Mouse (Mus musculus) kidney, adult 18-20 months (tissue): Measurements from ENCODE around the gene Sost.
A peak's percentile ranks its signal among the peaks of the same experiment; 100 is the strongest.
"Not testable (repeated sequence)": the region's sequence is repeated elsewhere in the genome, so short reads cannot be mapped to it uniquely, and the experiment has no call there.

Experiments used
- DNase-seq: peaks from one replicate; pipeline ENCODE4 v3.0.0; 2021

The Sost gene

DNA sequence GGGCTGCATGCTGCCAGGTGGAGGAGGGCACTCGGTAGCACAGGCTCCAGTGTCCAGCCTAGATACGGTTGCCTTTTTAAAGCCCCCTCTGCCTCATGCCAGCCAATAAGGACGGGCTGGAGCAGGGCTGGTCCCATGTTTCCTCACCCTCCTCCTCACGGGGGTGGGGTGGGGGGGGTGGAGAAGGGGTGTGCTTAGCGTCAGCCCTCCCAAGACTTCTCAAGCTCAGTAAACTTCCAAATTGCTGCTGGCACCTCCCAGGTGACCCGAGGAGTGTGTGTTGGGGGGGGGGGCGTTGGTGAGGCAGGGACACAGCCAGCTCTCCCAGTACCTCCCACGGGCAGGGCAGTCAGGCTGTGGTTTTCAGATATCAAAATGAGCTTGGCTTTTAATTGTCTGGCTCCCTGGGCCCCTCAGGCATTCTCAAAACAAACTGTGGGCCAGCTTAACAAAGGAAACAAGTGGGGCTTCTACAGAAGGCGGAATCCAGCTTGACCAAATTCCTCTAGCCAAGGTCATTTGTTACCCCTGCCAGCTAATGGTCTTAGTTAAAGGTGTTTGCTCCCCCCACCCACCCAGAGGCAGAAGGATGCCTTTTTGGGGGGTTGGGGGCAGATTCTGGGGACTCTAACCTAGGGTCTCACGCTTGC, at the start of gene Sost:
TSS of gene Sost (minus strand) at position 51 of the 650 bp plus-strand sequence.
- DNase-seq, result no peak

DNA sequence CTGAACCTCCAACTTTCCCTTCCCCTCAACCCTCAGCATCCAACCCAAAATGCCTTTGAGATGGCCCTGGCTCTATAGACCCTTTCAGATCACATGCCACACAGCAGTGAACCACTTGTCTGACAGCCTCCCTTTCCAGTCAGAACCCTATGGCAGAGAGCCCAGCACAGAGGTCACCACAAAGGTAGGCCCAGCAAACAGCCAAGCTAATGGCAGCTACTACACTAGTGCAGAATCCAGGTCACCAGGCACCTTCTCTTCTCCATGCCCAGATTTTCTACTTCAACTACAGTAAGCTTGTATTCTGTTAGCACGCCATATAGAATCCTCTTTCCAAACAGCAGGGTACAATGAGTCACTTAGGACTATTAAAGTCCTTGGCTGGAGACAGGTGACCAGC, 49.3 kb upstream of the Sost start:
- DNase-seq, result peak; percentile 30

DNA sequence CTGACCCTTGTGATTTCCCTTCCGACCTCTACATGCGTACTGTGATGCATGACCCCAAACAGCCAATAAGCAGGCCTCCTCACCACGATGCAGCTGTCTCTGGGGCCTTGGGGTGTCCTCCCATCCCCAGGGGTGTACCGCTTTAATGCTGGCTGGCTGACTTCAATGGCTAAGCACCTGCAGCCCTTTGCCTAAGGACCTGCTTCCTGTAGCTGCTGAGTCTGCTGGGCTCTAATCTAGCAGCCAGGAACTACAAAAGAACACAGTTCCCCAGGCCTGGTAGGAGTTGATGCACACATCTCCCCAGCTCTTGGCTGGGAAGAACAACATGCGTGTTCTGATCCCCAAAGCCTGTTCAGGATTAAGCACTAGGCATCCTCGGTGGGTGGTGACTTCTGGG, 48.7 kb upstream of the Sost start:
- no peak for DNase-seq

GRCm38 (mm10) chr11:102013201-102013600, 46.4 kb upstream of the Sost start:
- no peak for DNase-seq

GRCm38 (mm10) chr11:102011510-102011909, 44.7 kb upstream of the Sost start:
- DNase-seq, result no peak

DNA sequence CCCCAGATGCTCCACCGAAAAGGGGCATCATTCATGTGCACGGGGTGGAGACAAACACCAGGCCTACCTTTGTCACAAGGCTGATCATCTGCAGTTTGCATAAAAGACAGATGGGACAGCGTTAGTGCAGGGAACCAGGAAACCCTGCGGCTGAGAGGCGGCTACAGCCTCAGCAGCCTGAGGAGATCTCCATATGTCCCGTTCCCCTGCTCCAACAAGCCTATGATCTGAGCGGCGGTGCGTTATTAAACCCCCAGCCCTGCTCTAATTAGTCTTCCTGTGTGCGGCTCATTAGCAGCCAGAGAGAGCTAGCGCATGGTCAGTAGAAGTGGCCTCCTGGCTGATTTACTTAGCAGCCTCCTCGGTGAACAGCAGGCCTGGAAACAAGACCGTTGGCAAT, 43.3 kb upstream of the Sost start:
- no peak for DNase-seq

DNA sequence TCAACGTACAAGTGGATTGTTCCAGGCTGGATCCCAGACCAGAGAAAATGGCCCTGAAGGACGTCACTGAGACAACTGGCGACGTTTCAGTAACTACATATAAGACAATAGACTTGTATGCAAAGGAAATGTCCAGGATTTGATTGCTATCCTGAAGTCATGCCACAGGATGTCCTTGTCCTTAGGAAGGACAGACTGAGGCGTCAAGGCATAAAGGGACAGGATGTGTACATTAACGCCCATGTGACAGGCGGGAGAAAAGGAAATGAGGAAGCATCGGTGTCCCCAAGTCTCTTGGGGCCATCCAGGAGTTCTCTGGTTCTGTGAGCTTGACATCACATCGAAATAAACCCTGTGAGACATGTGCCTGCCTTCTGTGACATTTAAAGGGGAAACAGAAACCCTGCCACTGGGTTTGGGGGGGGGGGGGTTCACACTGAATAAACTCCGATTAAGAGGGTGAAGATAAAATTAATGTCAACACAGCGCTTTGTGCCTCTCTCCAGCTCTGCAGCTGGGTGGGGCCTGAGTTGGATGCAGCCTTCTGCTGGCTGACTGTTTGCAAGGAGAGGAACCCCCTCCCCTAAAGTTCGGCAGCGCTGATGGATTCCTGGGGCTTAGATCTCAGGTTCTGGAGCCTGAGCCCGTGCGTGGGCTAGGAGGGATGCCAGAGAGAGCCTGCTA, 42.3 kb upstream of the Sost start:
- DNase-seq, result no peak

GRCm38 (mm10) chr11:102008372-102008771, 41.6 kb upstream of the Sost start:
- no peak for DNase-seq

DNA sequence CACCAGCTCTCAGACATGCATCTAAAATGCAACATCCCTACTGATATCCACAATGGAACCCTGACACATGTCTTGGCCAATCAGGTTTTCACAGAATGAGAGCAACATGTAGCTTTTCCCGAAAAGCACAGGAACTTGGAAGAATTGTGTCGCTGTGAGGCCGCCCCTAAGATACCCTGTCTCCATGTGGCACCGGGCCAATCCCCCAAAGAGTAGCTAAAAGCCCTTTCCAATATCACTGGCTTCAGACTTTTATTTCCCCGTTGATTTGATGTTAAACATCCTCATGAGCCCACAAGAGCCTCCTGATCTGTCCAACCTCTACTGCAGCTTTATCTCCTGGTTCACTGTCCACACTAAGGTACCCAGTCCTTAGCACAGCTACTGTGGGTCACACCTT, 39.9 kb upstream of the Sost start:
- no peak for DNase-seq

DNA sequence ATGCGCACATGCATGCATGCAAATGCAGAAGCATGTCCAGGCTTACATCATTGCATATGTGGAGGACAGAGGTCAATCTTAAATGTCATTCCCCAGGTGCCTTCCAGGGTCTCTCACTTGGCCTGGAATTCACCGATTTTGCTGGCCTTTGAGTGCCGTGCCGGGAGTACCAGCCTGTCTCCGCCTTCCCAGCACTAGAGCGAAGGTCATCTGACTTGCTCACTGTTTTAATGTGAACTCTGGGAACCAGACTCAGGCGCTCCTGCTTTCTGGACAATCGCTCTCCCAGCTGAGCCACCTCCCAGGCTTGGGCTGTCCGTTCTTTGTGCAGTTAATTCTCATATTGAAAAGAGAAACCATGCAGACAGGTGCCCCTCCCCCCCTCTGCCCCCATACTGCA, 39.5 kb upstream of the Sost start:
- no peak for DNase-seq

- DNase-seq, result no peak
Observed at GRCm38 (mm10) chr11:102004251-102004650, 37.4 kb upstream of the Sost start.

DNA sequence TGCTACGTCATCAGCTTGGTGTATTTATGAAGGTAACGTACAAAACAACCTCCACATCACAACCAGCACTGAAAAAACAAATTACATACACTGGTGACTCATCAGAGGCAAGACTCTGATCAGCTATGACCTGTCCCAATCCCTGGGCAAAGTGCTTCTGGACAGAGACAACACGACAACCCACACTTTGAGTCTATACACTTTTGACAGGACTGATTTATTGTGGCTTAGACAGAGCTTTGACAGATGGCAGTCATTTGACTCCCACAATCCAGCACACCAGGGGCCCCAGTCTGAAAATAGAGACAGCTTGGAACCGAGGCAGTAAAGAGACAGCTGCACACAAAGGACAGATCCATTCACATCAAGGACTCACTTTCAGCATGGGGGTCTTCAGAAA, 32.7 kb upstream of the Sost start:
- no peak for DNase-seq

- no peak for DNase-seq
Observed at GRCm38 (mm10) chr11:101998258-101998657, 31.4 kb upstream of the Sost start.

DNA sequence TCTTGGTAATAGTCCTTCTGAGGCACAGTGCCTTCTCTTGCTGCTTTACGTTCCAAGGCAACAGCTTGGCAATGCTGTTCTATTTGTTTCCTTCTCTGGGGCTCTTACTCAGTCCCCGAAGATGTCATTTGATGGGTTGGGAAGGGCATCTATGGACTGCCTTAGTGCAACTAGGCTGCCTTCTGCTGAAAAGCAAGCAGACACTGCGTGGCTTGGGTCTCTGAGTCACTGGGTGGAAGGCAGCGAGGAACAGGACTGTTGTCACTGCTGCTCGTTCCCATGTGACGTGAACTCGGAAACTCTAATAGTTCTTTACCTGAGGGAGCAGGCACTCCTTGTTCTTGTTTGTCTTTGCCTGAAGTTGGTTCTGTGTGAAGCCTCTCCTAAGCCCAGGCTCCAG, 29.1 kb upstream of the Sost start:
- no peak for DNase-seq

DNA sequence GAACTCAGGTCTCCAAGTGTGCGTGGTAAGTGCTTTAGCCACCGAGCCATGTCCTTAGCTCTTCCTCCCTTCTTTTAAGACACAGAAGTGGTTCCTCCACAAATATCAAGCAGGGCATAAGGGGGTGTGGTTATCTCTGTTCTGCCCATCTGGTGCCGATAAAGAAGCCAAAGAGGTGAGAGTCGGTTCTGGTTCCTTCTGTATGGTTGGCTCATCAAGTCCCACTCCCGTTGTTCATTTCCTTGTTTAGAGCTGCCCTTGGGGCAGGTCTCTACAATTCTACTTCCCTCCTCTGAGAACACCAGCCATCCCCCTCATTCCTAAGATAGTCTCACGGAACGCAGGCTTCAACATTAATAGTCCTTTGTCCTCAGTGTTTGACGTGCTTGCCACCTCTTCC, 27.3 kb upstream of the Sost start:
- no peak for DNase-seq

DNA sequence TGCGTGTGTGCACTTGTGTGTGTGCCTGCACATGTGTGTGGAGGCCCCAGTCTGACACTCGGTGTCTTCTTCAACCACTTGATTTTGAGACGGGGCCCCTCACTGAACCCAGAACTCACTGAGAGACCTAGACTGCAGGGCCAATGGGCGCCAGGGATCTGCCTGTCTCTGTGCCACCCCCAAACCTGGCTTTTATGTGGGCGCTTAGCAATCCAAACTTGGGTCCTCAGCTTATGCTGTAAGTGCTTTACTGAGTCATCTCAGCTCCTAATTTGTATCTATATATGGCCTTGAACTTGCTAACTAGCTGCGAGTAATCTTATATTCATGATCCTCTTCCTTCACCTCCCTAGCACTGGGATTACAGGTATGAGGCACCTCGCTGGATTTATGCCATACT, 25.6 kb upstream of the Sost start:
- DNase-seq, result no peak

GRCm38 (mm10) chr11:101991813-101992212, 25.0 kb upstream of the Sost start:
- DNase-seq, result no peak

- no peak for DNase-seq
Observed at GRCm38 (mm10) chr11:101990244-101990643, 23.4 kb upstream of the Sost start.

GRCm38 (mm10) chr11:101986913-101987312, 20.1 kb upstream of the Sost start, which contains the start of gene Dusp3:
Dusp3 (minus strand) TSS chr11:101987013.
- DNase-seq, result no peak

DNA sequence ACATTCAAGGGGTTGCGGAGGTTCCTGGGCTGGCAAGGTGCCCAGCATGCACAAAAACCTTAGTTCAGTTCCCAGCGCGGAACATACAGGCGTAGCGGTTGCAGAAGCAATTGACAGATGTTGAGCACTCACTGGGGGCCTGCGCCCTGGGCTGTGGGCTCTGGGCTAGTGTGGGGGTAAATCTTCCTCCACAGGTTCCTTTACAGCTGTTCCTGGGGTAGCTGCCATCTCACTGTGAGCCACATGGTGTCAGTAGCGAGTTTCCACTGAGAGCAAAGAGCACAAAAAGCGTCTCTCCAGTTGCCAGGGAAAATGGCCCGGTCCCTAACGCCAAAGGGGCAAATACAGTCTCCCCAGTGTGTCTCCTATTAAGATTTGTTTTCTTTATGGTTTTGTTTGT, 19.2 kb upstream of the Sost start:
- DNase-seq, result peak; percentile 90

DNA sequence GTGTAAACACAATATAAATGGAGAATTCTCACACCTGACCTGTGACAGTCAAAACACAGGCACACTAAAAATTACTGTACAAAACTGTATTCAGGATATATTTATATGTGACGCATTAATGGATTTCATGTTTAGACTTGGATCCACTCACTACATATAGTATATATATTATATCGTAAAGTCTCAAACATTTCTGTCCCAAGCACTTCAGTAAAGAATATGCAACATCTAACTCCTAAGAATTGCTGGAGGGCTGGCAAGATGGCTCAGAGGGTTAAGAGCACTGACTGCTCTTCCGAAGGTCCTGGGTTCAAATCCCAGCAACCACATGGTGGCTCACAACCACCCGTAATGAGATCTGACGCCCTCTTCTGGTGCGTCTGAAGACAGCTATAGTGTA, 18.6 kb upstream of the Sost start:
- DNase-seq, result not testable (repeated sequence)

GRCm38 (mm10) chr11:101984054-101985025, 17.5 kb upstream of the Sost start, which contains the start of gene Cfap97d1:
Cfap97d1 (plus strand) TSS chr11:101984279.
- DNase-seq, result peak; percentile 95

DNA sequence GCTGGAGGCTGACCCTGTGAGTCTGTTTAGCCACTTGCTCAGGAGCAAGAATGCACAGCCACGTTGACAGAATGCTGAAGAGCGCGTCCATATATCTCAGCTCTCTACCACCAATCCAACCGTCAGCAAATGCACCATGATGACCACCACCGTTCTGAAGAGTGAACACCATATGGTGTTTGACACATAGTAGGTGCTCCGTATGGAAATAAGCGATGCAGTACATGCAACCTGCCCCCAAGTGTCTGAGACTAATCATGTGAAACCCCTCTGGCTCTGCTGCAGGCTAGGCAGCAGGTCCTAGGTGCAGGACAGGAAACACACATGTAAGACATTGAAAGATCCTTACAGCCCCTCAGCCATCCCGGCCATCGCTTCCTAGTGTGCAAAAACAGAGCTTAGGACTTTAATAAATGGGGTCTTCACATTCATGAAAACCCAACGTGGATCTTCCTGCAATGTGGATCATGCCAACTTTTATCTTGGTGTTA, 16.7 kb upstream of the Sost start:
- no peak for DNase-seq
